11 mouse cellular contexts compared by ENCODE assay signal in genomic region chr19:55756707-55757106, GRCm38 (mm10). TPM values are rescaled to one million over a fixed set of nuclear protein-coding genes. Genes with fewer than 3 reads are reported as not detected.
DNase-seq lines count a peak whose midpoint lies in the region; ATAC-seq and TF ChIP-seq lines count a peak whose summit lies in the region.
"Had no signal": no experiment of that assay in that cellular context is flagged by ENCODE, and none has a peak within 500 bp of the region (broad histone marks: within the 10 kb centered on the region; RNA-seq: fewer than 3 reads in every experiment).

No protein-coding gene starts in this region.

- H3K27ac ChIP-seq in gastrocnemius, adult 2 months, result peak overlapping the region; percentile 94
- H3K27ac ChIP-seq in hindbrain, postnatal 0 days, result peak overlapping the region; percentile 20; the same call in 1 of the 2 replicates
- H3K27ac ChIP-seq in hindbrain, embryonic 12.5 days, result no peak overlapping the region
- peak overlapping the region; percentile 39; the same call in 1 of the 2 replicates for H3K27ac ChIP-seq in midbrain, embryonic 15.5 days
- H3K27ac ChIP-seq in midbrain, embryonic 10.5 days (replicated peaks), result no peak overlapping the region; the same call in 1 of the 2 replicates
- H3K27ac ChIP-seq: liver, embryonic 14.5 days had no signal

- H3K4me3 ChIP-seq in gastrocnemius, adult 2 months, result peak overlapping the region; percentile 54
- H3K4me3 ChIP-seq in hindbrain, postnatal 0 days (ENCODE audit: low read length), result no peak overlapping the region
- H3K4me3 ChIP-seq in hindbrain, embryonic 12.5 days, result no peak overlapping the region
- H3K4me3 ChIP-seq in midbrain, embryonic 15.5 days, result no peak overlapping the region
- H3K4me3 ChIP-seq in midbrain, embryonic 10.5 days, result no peak overlapping the region

- no peaks in the 10 kb centered on the region for H3K4me1 ChIP-seq in hindbrain, postnatal 0 days (ENCODE audit: insufficient read depth, low read length)
- peaks cover 22% of the 10 kb centered on the region for H3K4me1 ChIP-seq in hindbrain, embryonic 12.5 days
- H3K4me1 ChIP-seq in midbrain, embryonic 15.5 days, result peaks cover 22% of the 10 kb centered on the region
- H3K4me1 ChIP-seq in midbrain, embryonic 10.5 days, result peaks cover 56% of the 10 kb centered on the region

- no peaks in the 10 kb centered on the region for H3K9me3 ChIP-seq in hindbrain, postnatal 0 days (ENCODE audit: low read length)
- H3K9me3 ChIP-seq in hindbrain, embryonic 12.5 days (replicated peaks), result no peaks in the 10 kb centered on the region
- no peaks in the 10 kb centered on the region for H3K9me3 ChIP-seq in midbrain, embryonic 15.5 days
- no peaks in the 10 kb centered on the region for H3K9me3 ChIP-seq in midbrain, embryonic 10.5 days (replicated peaks)

- intact Hi-C loops in gastrocnemius, adult 2 months (cut with DNase I), result no loop called here

- 53% methylated on average over 8 of the region's 8 CpGs for WGBS in hindbrain, postnatal 0 days
- 61% methylated on average over 8 of the region's 8 CpGs for WGBS in hindbrain, embryonic 12.5 days
- 63% methylated on average over 8 of the region's 8 CpGs for WGBS in midbrain, embryonic 15.5 days
- 75% methylated on average over 8 of the region's 8 CpGs for WGBS in midbrain, embryonic 10.5 days

- no peak overlapping the region for H3K9ac ChIP-seq in hindbrain, postnatal 0 days (replicated peaks; ENCODE audit: low read length)
- H3K9ac ChIP-seq in hindbrain, embryonic 12.5 days, result no peak overlapping the region
- H3K9ac ChIP-seq in midbrain, embryonic 15.5 days, result no peak overlapping the region
- H3K9ac ChIP-seq: liver, embryonic 14.5 days had no signal

- ATAC-seq in hindbrain, postnatal 0 days, result peak; percentile 47; the same call in 1 of the 2 replicates
- no peak for ATAC-seq in hindbrain, embryonic 12.5 days (ENCODE audit: low FRiP score)
- no peak for ATAC-seq in midbrain, embryonic 15.5 days (replicated peaks)

- TF ChIP-seq CTCF in gastrocnemius, adult 2 months (IDR thresholded peaks at IDR 0.05), result no peak
- TF ChIP-seq CTCF in hindbrain, postnatal 0 days (IDR thresholded peaks at IDR 0.05; ENCODE audit: low read depth), result no peak

- H3K36me3 ChIP-seq in hindbrain, postnatal 0 days (ENCODE audit: insufficient read depth, low read length), result no peaks in the 10 kb centered on the region
- H3K36me3 ChIP-seq in hindbrain, embryonic 12.5 days, result no peaks in the 10 kb centered on the region
- H3K36me3 ChIP-seq in midbrain, embryonic 15.5 days (replicated peaks), result no peaks in the 10 kb centered on the region
- peaks cover 62% of the 10 kb centered on the region for H3K36me3 ChIP-seq in midbrain, embryonic 10.5 days

- no peak overlapping the region for H3K4me2 ChIP-seq in hindbrain, postnatal 0 days (ENCODE audit: low read depth, low read length)
- H3K4me2 ChIP-seq in hindbrain, embryonic 12.5 days (replicated peaks), result no peak overlapping the region
- no peak overlapping the region for H3K4me2 ChIP-seq in midbrain, embryonic 15.5 days

- DNase-seq in gastrocnemius, adult 2 months, result peak; percentile 53
- no peak for DNase-seq in gastrocnemius, postnatal 25 days
- DNase-seq in hindbrain, postnatal 0 days (ENCODE audit: low spot score), result no peak
- no peak for DNase-seq in midbrain, embryonic 10.5 days (ENCODE audit: low spot score)
- no peak for DNase-seq in testis, postnatal 10 days (ENCODE audit: low spot score)
- no peak for DNase-seq in cerebellum, adult 9-10 months
- DNase-seq: cerebellum, postnatal 14 days; kidney, adult 18-20 months had no signal

- H3K27me3 ChIP-seq in hindbrain, postnatal 0 days (ENCODE audit: insufficient read depth, low read length), result no peaks in the 10 kb centered on the region
- 0 out of 2 replicates have a peak, but pooled peaks cover 1% of the 10 kb centered on the region for H3K27me3 ChIP-seq in hindbrain, embryonic 12.5 days
- no peaks in the 10 kb centered on the region for H3K27me3 ChIP-seq in midbrain, embryonic 15.5 days (replicated peaks)
- no peaks in the 10 kb centered on the region for H3K27me3 ChIP-seq in midbrain, embryonic 10.5 days (ENCODE audit: low read depth, poor library complexity, severe bottlenecking)

RNA-seq across cellular contexts. Expression of gene Tcf7l2, which starts 15.1 kb away (rescaled TPM):
- total RNA-seq in gastrocnemius, adult 2 months (2021), result 10 to 100 TPM; 10.3 to 11.0 TPM
- 1 to 10 TPM; 7.8 to 8.8 TPM for total RNA-seq in gastrocnemius, postnatal 25 days (2021)
- total RNA-seq in hindbrain, postnatal 0 days (2014; rRNA removed), result 3.9 and 4.0 TPM in 2 replicates
- 37.3 and 71.6 TPM in 2 replicates for polyA plus RNA-seq in hindbrain, postnatal 0 days (2015; fragmentation: Nextera tagmentation; extraction: Ambion mirVana)
- 78.0 and 81.6 TPM in 2 replicates for polyA plus RNA-seq in hindbrain, embryonic 12.5 days (2016; fragmentation: Nextera tagmentation; extraction: Ambion mirVana)
- 729 and 759 TPM in 2 replicates for polyA plus RNA-seq in midbrain, embryonic 15.5 days (2015; fragmentation: Nextera tagmentation; extraction: Ambion mirVana)
- polyA plus RNA-seq in midbrain, embryonic 10.5 days (2016; fragmentation: Nextera tagmentation; extraction: Ambion mirVana), result 180 and 255 TPM in 2 replicates

Comparison
In these comparisons a context has a peak if more than half of its experiments do, and no peak if none do; other contexts are left out.
1. H3K27ac ChIP-seq: peak in gastrocnemius, adult 2 months (single experiment), hindbrain, postnatal 0 days (single experiment) and midbrain, embryonic 15.5 days (single experiment); none in hindbrain, embryonic 12.5 days (single experiment) and midbrain, embryonic 10.5 days (single experiment).